Mouse (Mus musculus) gastrocnemius, postnatal 4 days (tissue): ENCODE measurements around the gene Mpp2. TPM values are rescaled to one million over a fixed set of nuclear protein-coding genes. Genes with fewer than 3 reads are reported as not detected.

ENCODE experiments used
- DNase-seq, 2 experiments: peaks; one replicate each; pipeline ENCODE4 v3.0.0; 2021 to 2022; ENCODE audit warnings: low spot score in 2 of 2, mixed read lengths in 2 of 2
- long read RNA-seq, 2 experiments: library from polyadenylated mRNA; stranded (forward); transcript quantifications; one replicate each; pipeline ENCODE4 v2.0.0; 2021
- total RNA-seq, 2 experiments: library from RNA; stranded (reverse); gene quantifications; 2 replicates each; pipeline ENCODE4 v1.2.3; 2021

The Mpp2 gene
- 1 to 10 TPM; 1.7 to 2.5 TPM for total RNA-seq
- long read RNA-seq, experiment 1, partial matches to known transcripts: 0 of 1 reads
- long read RNA-seq, experiment 1, other reads (novel, unspliced or antisense): 1 of 1 reads
- long read RNA-seq, experiment 2, partial matches to known transcripts: 2 of 3 reads
- long read RNA-seq, experiment 2, other reads (novel, unspliced or antisense): 1 of 3 reads

DNA sequence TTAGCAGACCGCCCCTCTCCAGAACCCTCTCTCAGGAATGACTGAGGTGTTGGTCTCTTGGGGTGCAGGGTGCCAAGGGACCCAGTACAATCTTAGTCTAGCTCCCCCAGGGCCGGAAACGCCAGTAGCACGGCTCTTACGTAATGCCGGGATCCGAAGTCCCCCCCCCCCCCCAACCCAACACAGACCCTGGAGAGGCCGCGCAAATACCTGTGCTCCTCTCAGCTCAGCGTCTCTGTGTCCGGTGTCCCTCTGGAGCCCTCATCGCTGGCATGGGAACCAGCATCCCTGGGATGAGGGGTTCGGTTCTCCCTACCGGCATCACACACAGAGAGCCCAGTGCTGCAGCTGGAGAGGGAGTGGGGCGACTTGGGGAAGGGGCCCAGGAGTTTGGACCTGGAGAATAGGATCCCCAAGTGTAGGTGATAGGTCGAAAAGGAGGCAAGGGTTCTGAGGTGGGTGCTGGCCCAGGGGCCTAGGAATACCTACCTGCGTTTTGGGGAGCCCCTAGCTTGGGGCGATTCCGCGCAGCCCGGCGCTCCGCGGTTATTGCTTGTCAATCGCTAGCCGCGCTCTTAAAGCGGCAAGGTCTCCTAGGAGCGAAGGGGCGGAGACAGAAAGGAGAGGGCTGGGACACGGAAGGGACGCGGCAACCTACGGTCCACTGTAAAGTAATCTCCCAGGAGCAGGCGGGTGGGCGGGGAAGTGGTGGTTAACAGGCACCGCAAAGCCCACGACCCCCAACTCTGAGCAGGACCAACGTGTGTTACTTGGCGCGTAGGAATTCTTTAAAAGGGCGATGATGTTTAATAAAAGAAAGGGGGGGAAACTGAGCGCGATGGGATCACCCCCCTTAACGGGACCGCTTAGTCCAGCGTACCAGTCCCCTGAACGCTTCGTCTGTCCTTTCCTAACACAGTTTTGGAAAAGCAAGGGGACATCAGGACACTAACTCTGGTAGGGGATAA, at the start of gene Mpp2:
TSS of gene Mpp2 (minus strand) at position 585 of the 968 bp plus-strand sequence.
- peak in 1 of 2 experiments; percentile 54 for DNase-seq

GRCm38 (mm10) chr11:102137625-102138446, 49.5 kb upstream of the Mpp2 start:
- no peak for DNase-seq

- no peak for DNase-seq
Observed at GRCm38 (mm10) chr11:102134516-102134915, 46.2 kb upstream of the Mpp2 start.

- DNase-seq: no peak
Observed at GRCm38 (mm10) chr11:102117386-102117785, 29.1 kb upstream of the Mpp2 start.

GRCm38 (mm10) chr11:102116241-102116640, 27.9 kb upstream of the Mpp2 start:
- DNase-seq: no peak

DNA sequence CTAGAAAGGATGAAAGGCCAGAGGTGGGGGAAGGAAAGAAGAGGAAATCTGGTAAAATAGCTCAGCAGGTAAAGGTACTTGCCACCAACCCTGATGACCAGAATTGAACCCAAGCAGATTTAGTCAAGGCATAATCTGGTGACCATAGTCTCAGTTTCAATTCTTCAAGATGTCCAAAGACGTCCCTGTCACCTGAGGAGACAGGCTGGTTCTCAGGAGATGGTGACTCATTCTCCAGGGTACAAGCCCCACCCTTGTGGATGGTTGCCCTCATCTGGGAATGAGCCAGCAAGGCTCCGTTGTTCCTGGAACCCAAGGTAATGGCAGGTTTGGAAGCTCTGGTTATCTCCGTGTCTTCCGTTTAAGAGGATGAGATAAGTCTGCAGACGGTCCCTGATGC, 23.3 kb upstream of the Mpp2 start:
- no peak for DNase-seq

- no peak for DNase-seq
Observed at GRCm38 (mm10) chr11:102107732-102108131, 19.4 kb upstream of the Mpp2 start, which contains the start of gene Pyy. Gene Pyy (minus strand): TSS chr11:102107832.

- DNase-seq: no peak
Observed at GRCm38 (mm10) chr11:102106911-102107310, 18.6 kb upstream of the Mpp2 start.

DNA sequence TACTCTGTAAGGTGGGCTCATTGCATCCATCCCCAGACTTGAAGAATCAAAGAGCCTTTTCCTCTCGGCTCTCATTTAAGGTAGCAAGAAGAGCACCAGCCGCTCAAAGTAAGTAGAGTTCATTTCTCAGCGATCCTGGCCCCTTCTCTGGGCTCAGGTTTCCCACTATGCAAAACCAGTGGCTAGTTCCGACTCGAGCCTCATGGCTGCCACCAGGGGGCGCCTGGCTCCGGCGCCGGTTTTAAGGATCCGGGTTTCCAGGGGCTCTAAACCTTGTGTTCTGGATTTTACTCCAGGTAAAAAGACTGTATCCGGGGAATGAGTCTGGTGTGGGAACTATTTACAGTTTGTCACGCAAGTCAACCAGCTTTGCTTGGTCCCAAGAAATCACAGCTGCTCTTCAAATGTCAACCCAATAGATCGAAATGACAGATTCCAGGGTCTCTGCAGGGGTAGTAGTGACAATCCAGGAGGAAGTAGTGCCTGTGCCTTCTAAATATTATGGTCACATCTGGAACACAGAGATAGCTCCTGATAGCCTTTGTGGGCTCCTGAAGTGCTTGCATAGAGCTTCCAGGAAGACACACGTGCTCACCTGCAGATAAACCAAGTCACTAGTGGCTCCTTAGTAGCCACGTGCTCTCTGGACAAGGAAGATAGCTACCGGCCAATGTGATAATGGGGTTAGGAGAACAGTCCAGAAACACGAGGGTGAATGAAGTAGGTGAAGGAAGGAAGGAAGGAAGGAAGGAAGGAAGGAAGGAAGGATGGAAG, 14.4 kb upstream of the Mpp2 start:
- peak; percentile 65 to 68 for DNase-seq

- DNase-seq: no peak
Observed at GRCm38 (mm10) chr11:102101219-102101618, 12.9 kb upstream of the Mpp2 start, which contains the start of gene Ppy. Gene Ppy (minus strand): TSS chr11:102101319.

- peak; percentile 47 to 51 for DNase-seq
Observed at GRCm38 (mm10) chr11:102096887-102097391, 8.6 kb upstream of the Mpp2 start.

- DNase-seq: no peak
Observed at GRCm38 (mm10) chr11:102096446-102096845, 8.1 kb upstream of the Mpp2 start.

DNA sequence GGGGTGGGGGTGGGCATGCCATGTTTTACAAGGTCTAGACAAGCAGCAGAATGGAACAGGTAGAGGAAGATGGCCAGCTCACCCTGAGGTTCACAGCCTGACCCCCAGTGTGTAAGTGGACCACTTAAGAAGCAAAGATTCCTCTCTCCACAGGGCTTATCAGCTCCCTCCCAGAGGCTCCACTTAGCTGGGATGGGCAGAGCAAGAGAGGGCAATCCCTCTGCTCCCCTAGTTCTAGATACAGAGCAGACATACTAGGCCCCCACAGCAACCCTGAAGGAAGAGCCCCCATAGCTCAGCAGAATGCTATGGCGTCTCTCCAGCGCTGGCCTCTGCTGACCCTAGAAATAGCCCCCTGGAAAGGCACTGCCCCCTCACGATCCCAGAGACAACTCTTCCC, 7.4 kb upstream of the Mpp2 start:
- DNase-seq: no peak

DNA sequence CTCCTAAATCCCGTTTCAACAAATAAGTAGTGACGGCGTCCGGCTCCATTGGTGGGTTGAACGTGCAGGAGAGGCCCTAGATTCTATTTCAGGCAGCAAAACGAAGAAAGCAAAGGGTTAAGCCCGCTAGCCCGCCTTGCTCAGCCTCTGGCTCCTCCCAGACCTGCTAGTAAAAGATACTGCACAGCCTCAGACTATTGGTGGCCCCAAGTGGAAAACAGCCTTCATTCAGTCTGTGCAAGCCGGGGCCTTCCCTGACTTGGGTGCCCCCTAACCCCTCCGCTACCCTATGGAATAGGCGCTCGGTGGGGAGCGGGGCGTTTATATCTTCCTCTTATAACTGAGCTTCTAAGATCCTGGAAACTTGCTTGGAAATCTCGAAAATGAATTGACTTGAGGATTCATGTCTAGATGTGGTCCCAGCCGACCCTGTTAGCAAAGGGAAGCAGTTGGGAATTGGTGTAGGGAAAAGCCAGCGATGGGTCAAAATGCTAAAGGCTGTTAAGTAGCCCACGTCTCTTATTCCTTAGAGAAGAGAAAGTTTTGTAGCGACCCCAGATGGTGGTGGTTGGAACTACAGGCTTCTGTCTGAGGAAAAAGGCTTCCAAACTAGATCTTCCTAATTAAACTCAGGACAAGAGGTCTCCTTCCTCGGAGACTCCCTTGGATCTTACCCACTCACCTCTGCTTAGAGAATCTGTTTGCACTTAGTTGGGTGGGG, 933 bp upstream of the Mpp2 start:
- peak in 1 of 2 experiments; percentile 60 for DNase-seq

GRCm38 (mm10) chr11:102087081-102087751, 1.1 kb downstream of the Mpp2 start:
- peak in 1 of 2 experiments; percentile 52 for DNase-seq

- no peak for DNase-seq
Observed at GRCm38 (mm10) chr11:102086331-102086730, 2.0 kb downstream of the Mpp2 start.

GRCm38 (mm10) chr11:102084159-102084558, 4.2 kb downstream of the Mpp2 start:
- DNase-seq: no peak

- no peak for DNase-seq
Observed at GRCm38 (mm10) chr11:102083193-102083592, 5.1 kb downstream of the Mpp2 start.

- peak; percentile 40 to 76 for DNase-seq
Observed at GRCm38 (mm10) chr11:102082322-102082721, 6.0 kb downstream of the Mpp2 start.
